Mouse (Mus musculus) C3H10T1/2 (cell line): ENCODE measurements around the gene 2900092C05Rik. TPM values are rescaled to one million over a fixed set of nuclear protein-coding genes. Genes with fewer than 3 reads are reported as not detected.

Source experiments
- polyA plus RNA-seq, 2 experiments: library from polyadenylated mRNA; unstranded; fragments of >200 nt; fragmentation: generic; extraction: Trizol; gene quantifications; one replicate each; pipeline ENCODE4 v1.2.1; 2012; ENCODE audit warnings: missing spikeins in 2 of 2

Gene 2900092C05Rik
- polyA plus RNA-seq: not detected

DNA sequence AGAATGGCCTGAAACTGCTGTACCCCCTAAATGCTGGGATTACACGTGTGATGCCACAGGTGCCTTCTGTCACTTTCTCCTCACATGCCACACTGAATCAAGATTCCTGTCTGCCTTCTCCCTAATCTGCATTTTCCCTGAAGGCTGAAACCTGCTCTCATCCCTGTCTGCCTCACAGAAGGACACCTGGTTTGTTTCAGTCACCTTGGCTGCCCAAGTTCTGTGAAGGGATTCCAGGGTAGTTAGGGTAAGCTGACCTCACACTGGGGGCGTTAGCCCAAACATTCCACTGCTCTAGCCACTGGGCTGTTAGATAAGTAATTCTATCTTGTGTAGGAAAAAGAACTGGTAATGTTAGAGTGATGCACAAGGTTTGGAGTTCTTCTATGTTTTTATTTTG, at the start of gene 2900092C05Rik:
Gene 2900092C05Rik, plus strand, starts transcription at position 301 of the 400 bp plus-strand sequence.

DNA sequence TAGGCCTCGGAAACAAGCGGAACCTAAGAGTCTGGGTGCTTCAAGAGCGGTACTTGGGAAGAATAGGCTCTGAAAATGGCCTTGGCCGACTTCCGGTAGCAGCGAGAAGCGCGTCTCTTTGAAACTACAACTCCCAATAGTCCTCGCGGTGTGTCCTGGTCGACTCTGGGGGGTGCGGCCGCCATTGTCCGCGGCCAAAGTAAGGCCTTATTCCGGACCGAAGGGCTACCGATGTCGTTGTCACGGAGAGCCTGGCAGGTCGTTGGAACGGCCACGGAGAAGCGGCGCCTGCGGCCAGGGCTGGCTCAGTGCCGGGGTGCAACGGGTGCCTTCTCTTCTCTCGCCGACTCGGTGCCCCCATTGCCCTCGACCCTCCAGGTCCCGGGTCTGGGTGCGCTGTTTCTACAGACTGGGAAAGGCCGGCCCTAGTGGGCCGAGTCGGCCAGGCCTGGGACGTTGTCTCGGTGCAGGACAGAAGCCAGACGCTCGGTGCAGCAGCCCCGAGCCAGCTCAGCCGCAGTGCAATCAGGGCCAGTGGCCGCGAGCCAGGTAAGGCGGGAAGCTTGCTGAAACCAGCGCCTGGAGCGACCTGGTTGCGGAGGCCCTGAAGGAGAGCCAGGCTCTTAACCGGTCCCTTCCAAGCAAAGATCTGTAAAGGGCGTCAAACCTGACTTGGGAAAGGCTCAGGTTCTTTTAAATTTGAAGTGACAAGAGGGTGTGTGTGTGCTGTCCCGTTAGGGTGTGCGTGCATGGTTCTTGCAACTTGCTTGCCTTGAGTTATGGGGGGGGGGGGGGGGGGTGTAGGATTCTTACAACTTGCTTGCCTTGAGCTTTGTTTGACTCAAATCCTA, 33.9 kb upstream of the 2900092C05Rik start, which contains the start of gene Zfp606:
Gene Zfp606, plus strand, starts transcription at position 136 of the 851 bp plus-strand sequence.

Other genes starting within 250 kb of the 2900092C05Rik start
- not detected for gene Vmn1r81, start 244.2 kb upstream of the 2900092C05Rik start, polyA plus RNA-seq
- gene Vmn1r82, start 212.1 kb upstream of the 2900092C05Rik start, polyA plus RNA-seq: not detected
- not detected for gene Vmn1r83, start 183.0 kb upstream of the 2900092C05Rik start, polyA plus RNA-seq
- gene Vmn1r84, start 143.2 kb upstream of the 2900092C05Rik start, polyA plus RNA-seq: not detected
- under 1 TPM; 0.01 to 0.77 TPM for gene Zfp551, start 89.8 kb upstream of the 2900092C05Rik start, polyA plus RNA-seq
- 1 to 10 TPM in 1 of 2 experiments, under 1 TPM in 1; 0.18 to 2.0 TPM for gene Zfp606, start 34.2 kb upstream of the 2900092C05Rik start, polyA plus RNA-seq
- not detected for gene Vmn2r53, start 96.3 kb downstream of the 2900092C05Rik start, polyA plus RNA-seq
- not detected for gene Vmn2r54, start 127.8 kb downstream of the 2900092C05Rik start, polyA plus RNA-seq
- gene Vmn2r55, start 172.5 kb downstream of the 2900092C05Rik start, polyA plus RNA-seq: not detected
- not detected for gene Vmn2r56, start 222.5 kb downstream of the 2900092C05Rik start, polyA plus RNA-seq